Mouse (Mus musculus): ENCODE measurements at regions not wholly inside any gene's neighbourhood (a gene's known extent, or its start where the extent isn't known, plus 50 kb on each side); places are given as distances from the start of the nearest gene placed in this dataset.

DNA sequence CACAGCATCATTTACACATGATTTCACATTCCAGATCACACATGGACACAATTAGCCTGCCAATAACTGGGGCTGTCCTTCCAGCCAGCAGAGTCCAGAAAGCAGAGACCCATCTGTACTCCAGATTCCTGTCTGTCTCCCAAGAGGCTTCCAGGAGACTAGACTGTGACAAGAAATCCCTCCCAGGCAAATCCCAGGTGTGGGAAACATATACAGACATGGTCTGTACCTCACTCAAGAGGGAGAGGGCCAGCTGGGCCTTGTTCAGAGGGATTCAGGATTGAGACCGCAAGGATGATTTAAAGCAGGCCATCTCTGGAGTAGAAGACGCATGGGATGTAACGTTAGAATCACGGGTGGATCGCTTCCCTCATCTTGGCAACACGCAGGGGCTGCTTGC, 182.7 kb upstream of the Prr30 start:
- DNase-seq: peak; percentile 34

DNA sequence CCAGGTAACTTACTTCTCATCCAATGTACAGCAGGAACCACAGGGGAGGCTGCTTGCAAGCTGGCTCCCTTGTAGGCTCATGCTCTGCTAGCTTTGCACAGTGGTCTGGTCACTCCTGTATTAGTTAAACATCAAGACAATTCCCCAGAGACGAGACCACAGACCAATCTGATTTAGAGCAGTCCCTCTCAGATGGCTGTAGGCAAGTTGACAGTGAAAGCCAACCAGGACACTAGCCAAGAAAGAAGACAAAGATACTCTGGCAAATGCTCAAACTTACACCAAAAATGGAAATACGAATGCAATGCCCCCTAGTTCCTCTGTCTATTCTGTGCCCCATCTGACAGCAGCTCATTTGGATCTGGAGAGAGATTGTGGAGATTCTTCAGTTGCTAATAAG, 181.8 kb upstream of the Prr30 start:
- no peak for DNase-seq

DNA sequence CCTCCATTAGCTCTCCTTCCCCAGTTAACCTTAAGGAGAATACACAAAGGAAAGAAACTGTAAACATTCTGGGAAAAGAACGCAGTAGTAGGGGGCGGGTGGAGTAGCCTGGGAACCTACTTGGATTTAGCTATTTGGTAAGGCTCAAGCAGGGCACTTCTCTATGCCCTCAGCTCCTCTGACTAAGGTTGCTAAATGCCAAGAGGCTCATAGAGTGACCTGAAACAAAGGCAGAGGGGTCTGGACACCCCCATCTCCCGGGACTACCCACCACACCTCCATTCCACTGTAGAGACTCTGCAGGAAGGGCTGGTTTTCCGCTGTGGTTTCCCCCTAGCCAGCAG, 179.5 kb upstream of the Prr30 start:
- DNase-seq: no peak

DNA sequence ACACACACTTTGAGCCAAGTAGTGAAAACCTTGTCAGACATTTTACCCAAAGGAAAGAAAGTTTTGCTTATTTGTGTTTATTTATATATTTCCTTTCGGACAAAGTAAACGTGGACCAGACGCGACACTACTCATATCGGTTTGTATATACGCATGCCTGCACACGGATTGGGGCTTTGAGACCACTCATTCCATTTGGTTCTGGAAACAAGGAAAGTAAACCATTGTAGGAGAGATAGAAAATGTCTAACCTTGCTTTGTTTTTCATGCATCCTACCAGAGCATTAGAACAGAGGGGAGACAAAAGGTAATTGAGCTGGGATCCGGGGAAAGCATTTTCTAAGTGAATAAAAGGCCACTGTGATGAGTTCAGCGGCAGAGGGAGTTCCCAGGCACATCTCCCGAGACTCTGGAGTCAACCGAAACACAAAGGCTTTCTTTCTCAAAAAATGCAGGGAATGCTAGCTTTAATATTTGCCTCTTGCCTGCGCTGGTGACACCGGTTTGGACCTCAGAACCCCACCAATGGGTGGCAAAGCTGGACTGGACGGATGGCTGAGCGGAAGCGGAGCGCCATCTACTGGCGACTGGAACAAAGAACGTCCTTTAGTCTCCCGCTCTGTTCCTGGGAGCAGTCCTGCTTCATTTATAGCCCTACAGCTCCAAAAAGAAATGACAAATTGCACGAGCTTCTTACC, 179.0 kb upstream of the Prr30 start:
- DNase-seq: peak; percentile 49

DNA sequence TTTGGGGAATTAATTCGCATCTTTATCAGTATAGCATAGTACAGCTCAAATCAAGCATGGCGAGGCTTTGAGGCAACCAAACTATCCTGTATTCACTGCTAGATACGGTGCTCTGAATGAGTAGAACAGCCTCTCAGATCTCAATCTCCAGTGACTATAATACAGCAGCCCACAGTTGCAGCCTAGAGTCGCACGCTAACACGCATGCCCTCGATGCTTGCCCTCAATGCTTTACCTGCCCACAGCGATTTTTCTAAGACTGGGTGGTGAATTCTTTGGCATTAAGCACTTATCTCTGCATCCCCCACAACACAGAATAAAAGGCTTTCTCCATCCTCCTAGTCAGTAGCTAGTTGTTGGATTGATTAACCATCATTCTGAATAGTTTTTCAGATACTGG, 178.4 kb upstream of the Prr30 start:
- DNase-seq: no peak

DNA sequence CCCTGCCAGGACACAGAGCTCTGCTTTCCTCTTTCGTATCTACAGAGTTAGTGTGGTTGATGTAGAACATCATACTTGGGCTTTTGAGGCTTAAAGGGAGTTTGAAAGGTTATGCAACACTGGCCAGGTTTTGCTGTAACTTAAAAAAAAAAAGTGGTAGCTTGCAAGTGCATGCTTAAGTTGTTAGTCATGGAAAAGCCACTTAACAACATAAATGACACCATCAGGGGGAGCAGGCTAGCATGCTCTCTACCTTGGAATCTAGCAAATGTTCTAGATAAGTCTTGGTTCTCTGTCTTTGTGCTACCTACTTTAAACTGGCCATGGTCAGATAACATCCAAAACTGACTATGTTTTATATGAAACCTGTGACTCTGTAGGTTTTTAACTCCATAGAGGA, 176.6 kb upstream of the Prr30 start:
- no peak for DNase-seq

DNA sequence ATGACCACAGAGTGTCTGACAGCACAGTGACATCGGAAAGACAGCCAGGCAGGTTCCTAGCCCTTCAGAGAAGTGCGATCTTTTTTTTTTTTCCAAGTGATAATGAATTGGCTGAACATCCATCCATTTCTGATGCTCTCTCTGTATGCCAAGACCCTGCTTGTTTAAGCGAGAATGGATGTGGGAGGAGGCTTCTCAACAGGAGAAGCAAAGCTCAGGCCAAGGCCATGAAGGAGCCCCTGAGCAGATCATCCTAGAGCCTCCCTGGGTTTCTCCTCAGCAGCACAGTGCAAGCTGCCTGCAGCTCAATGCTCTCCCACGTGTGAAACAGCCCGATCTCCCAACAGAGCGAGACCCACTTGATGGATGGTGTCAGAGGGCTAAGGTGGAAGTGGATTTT, 175.7 kb upstream of the Prr30 start:
- no peak for DNase-seq

DNA sequence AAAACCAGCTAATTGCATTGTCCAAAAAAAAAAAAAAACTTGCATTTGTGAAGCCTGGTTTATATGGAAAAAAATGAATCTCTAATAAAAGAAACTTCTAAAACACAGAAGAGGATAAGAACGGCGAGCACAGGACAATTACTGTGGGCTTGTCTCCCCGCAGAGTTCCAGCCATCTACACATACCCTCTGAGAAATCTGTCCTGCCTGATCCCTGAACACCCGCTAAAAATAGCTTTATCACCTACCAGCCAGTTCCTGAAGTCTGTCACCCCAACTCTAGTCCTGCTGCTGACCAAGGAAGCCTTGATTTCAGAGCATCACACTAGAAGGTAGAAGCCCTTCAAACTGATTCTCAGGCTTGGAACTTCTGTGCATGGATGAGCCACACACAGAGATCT, 173.7 kb upstream of the Prr30 start:
- DNase-seq: no peak

DNA sequence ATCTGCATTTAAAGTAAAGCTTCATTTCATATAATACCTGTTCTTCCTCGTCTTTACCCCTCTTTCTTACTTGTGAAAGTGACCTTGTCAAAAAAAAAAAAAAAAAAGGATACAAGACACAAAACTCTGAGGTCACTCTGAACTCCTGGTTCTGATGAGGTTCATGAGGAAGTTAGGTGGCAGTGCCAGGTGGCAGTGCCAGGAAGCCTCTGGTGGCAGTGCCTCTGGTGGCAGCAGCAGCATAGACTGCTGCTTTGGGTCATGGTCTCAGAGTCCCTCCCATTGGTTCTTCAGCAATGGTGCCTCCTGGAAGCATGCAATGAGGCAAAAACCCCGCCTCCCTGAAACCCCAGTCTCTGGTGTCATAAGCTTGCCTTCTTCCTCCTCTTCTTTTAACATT, 159.7 kb upstream of the Prr30 start:
- DNase-seq: no peak

DNA sequence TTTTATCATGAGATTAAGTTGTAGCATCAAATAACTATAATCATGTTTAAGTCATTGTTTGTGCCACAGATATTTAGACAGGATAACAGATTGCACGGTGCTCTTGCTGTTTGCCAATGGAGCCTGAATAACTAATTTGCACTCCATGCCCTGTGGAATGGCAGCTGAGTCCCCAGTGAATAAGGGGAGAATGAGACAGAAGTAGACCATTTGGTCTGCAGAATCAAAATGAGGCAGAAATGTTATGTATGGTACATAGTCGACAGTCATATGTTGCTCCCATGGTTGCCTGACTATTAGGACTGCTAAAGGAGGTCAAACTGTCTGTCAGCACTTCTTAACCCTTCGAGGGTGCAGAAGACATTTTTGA, 152.9 kb upstream of the Prr30 start:
- no peak for DNase-seq

DNA sequence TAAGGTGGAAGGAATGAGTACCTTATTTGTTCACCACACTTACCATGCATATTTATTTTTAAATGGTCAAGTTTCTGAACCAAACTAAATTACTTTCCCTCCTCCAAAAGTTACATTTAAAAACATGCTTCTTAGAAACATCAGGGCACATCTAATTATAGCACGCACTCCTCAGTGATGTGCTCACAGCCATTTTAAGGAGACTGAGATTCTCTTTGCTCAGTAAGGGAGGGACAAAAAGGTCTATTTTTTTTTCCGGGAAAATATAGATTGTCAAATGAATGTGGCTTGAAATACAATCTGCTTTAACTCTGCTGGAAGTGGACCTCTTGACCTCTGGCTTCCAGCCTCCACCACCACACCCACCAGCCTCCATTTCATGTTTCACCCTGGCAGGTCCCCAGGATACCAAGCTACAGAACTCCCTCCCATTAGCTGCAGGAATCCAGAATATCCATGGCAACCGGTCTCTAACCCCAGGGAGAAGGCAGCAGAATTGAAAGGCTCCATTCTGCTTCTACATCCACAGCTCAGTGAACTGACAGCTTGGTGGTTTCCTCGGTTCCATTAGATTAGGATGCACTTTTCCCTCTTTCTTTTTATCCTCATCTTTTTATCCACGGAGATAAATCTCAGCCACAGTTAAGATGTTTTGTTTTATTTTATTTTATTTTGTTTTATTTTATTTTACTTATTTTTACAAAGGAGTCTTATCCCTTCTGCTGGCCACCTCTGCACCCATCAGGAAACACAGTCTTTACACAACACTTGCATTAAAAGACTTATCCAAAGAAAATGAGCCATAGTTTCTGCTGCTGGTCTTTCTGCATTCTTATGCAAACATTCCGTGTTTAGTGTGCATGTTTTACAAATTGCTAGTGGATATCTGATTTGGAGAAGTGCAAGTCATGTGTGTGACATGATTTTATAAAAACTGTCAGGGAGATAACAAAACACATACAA, 152.2 kb upstream of the Prr30 start:
- peak; percentile 15 for DNase-seq

DNA sequence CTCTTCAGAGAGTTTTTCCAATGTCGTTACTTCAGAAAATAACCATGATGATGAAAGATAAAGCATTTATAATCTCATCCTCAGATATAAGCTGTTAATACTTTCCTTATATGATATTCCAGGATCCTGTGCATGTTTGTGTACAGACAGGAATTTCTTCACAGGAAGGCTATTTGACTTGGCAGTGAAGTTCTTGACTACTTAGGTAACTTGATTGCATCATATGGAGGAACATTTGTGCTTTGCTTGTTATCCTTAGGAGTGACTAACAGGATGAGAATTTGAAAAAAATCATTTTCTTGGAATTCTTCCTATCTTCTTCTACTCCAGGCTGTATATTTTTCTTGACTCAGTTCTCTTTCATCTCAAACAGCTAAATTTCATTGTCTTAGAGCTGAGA, 140.2 kb upstream of the Prr30 start:
- DNase-seq: no peak

DNA sequence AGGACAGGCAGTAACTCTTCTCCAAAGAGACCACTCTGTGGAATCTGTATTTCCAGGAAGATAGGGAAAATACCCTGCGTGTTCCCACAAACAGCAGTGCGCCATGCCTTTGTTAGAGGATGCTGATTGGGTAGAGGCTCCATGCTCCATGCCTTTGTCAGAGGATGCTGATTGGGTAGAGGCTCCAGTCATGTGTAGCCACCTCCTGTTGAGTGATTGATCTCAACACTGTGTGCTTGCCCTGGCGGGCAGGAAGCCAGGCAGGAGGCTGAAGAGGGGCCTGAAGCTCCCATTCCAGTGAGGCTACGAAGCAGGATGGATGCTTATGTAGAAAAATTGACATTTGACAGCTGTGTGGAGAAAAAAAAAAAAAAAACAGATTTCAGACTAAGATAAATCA, 131.9 kb upstream of the Prr30 start:
- no peak for DNase-seq

DNA sequence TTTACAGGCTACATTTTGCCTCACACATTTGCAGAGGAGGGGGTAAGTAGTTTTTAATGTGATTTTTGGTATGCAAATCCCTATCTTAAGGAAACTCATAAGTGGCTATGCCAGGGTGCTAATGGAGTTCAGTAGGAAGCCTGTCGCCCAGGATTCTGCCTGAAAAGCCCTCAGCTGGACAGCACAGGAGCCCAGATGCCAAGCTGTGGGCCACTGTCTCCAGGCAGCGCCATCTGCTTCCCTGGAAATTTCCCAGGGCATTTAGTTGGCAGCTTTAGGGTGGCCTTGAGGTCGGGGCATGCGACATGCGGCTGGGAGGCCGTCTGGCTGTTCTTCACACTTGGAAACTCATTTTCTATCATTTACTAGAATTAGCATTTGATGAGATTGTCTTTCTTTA, 127.3 kb upstream of the Prr30 start:
- no peak for DNase-seq

DNA sequence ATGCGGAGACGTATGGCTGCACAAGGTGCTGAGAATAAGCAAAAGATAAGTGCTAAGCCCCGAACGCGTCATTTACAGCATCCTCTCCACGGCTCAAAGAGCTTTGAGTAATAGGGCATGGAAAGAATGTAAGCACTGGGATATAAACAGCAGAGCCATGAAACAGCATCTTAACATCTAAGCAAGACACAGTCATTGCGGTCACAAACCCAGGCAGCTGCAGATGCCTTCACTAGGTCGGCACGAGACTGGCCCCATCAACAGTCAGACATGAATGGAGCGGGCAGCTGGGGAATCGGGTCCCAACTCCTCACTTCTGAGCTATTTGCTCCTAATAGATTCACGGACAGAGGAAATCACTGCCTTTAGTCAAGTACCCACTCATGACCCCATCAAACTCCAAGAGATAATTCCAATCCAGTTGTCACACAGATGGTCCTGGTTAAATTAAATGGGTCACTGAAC, 126.4 kb upstream of the Prr30 start:
- DNase-seq: no peak

DNA sequence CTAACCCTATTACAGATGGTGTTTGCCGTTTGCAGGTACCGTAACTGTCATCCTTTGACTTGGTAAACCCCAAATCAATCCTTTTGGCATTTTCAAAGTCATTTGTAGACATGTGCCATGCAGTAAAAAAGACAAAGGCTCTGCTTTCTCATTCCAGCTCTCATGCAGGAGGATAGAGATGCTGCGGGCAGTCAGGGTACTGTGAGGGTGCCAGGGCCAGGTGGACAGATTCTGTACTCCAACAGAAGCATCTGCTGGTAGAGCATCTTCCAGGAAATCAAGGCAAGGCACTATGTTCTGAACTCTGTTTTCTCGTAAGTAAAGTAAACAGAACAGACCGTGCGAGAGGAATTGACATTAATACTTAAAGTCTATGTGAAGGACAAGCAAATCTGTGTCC, 123.2 kb upstream of the Prr30 start:
- DNase-seq: no peak

DNA sequence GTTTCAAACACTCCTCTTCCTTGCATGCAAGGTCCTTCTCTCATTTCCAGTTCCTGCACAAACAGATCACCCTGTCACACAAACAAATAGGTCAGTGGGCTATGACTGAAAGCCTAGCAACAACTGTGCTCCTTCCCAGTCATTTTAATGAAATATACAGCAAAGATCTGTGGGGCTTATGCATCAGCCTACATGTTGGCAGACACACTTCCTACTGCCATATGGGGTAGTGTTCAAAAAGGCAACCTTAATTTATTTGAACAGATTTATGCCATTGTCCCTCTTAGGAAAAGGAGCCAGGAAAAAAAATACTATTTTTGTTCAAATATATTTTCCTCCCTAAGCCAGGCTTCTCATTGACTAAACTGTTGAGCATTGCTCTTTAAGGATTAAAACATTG, 107.8 kb upstream of the Prr30 start:
- no peak for DNase-seq

DNA sequence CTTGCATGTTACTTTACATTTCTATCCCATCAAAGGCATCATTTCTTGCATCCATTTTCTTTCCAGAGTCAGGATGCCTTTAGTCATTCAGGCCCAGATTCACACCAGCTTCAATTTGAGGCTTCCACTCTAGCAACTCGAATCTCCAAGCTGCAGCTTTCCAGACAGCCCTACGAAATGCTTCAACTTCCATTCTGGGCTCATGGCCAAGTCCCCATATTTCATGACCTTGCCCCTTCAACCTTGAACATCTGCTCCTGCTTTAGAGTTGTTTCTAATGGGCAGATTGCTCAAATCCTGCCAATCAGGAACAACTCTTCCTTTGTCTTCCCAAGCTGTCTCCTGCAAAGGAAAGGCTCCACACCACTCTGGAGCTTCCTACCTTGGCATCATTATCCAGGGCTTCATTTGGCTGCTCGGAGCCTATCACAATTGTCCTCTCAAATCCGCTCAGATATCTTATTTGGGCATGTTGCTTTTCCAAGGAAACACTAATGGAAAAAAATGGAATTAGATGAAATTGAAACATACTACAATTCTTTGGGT, 104.4 kb upstream of the Prr30 start:
- no peak for DNase-seq

DNA sequence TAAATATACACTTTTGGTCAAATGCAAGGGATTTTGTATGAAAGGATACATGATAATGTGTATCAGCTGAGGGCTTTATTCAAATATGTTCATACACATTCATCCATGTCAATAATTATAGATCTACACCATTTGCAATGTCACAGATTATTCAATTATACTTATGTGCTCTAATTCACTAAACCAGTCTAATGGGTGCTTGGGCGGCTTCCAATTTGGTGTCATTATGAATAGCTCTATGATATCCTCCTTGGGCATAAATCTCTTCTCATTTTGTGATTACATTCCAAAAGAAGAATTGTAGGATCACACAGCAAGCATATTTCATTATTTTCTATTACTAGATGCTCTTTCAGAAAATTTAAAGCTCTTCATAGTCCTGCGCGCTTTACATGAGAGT, 97.7 kb upstream of the Prr30 start:
- no peak for DNase-seq

DNA sequence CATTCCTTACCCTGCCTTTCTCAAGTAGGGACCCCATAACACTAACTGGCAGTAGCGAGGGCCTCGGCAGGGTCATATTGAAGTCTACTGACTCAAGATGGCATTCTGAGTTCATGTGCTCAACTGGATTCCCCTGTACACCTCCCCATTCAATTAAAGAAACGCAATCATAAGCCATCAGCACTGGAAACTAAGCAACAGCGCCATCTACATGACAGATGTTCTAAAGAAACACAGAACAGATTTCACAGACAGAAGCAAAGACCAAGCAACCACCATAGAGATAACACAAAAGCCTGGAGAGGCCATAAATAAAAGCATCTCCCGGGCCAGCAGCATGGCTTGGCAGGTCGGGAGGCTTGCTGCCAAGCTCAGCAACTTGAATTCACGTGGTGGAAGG, 94.6 kb upstream of the Prr30 start:
- no peak for DNase-seq

DNA sequence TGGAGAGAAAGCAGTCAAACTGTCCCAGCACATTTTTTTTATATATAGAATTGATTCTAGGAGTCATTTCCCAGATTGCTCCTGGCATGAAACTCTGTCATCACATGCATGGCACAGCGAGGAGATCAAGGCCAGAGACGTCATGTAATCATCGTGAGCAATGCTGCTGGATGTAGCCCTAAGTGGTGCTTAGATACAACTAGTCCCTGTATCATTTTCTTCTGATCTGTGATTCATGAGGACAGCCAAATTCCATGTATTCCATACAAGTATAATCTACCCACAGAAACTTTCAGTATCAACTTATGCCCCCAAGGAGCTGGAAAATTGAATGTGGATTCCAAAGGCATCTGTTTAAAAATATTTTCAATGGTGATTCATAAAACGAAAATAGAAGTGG, 87.6 kb upstream of the Prr30 start:
- no peak for DNase-seq

DNA sequence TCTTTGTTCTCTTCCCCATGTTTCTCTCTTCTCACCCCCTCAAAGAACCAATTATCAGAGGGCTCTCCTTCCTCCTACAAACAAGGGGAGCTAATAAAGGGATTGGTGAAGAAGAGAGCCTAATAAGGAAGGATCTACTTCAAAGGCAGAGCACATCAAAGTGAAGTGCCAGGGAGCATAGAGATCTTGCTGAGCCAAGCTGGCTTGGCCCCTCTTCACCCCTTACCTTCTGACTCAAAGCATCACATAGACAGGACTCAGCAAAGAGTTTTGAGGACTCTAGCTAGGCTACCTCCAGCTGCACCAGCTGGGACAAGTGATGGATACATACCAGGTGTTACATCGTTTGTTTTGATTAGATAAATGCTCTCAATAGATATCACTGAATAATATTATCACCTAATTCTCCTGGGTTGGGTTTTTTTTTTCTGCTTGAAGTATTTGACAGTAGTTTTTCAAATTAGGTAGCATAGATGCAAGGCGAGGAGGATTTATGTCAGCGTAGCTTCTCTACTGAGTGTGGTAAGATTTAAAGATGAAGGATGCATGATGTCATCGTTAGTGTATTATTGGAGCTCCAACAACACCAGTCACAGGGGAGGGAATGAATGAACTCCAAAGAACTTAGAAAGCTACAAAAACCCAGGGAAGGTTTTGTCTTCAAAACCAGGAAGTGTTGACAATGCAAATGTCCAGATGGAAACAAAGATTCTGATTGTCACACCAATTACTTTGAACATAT, 69.1 kb upstream of the Prr30 start:
- no peak for DNase-seq

DNA sequence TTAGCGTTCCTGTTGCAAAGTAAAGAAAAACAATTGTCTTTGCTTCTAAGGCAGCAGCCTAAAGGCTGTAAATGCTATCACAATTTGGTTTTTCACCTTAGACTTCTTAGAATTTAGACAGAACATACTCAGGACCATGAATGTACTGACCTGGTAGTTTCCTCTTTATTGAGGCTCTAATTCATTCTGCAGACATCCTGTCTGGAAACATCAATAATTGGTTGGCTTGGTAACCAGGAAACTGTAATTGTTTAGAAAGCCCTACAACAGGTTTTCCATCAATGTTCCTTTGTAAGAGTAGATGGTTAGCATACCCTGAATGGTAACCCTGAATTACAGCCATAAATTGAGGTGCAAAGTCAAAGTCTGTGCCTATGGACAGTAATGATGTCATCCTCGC, 67.4 kb upstream of the Prr30 start:
- no peak for DNase-seq
